Mouse (Mus musculus) lung, embryonic 15.5 days (tissue): Measurements from ENCODE around the gene Slc25a19. TPM values are rescaled to one million over a fixed set of nuclear protein-coding genes. Genes with fewer than 3 reads are reported as not detected.
A peak's percentile ranks its signal among the peaks of the same experiment; 100 is the strongest.

Experiments
- ATAC-seq: fragments of 200-750 bp; cut with Nextera tagmentation; 2 replicates; pipeline ENCODE4 v1.8.0; 2017; ENCODE audit warnings: moderate number of reproducible peaks, borderline replicate concordance; ENCODE audit not compliant: low FRiP score, low TSS enrichment; ENCODE audit errors: extremely low read depth
- H3K27ac ChIP-seq: fragments of 300-500 bp; sonication (generic); 2 replicates; pipeline ENCODE4 v1.5.1; 2015; ENCODE audit warnings: moderate library complexity, mild to moderate bottlenecking, inconsistent platforms
- H3K27me3 ChIP-seq: fragments of 300-500 bp; sonication (generic); 2 replicates; pipeline ENCODE4 v1.6.1; 2015; ENCODE audit warnings: inconsistent platforms
- H3K36me3 ChIP-seq: fragments of 300-500 bp; sonication (generic); 2 replicates; pipeline ENCODE4 v1.6.1; 2015; ENCODE audit warnings: inconsistent platforms
- H3K4me1 ChIP-seq: fragments of 300-500 bp; sonication (generic); 2 replicates; pipeline ENCODE4 v1.6.1; 2015; ENCODE audit warnings: inconsistent platforms
- H3K4me2 ChIP-seq: fragments of 300-500 bp; sonication (generic); 2 replicates; pipeline ENCODE4 v1.6.1; 2015; ENCODE audit warnings: inconsistent platforms, mild to moderate bottlenecking, moderate library complexity
- H3K4me3 ChIP-seq: fragments of 300-500 bp; sonication (generic); 2 replicates; pipeline ENCODE4 v1.5.1; 2015; ENCODE audit warnings: mild to moderate bottlenecking, inconsistent platforms
- H3K9ac ChIP-seq: fragments of 300-500 bp; sonication (generic); 2 replicates; pipeline ENCODE4 v1.6.1; 2015; ENCODE audit warnings: inconsistent platforms
- H3K9me3 ChIP-seq: fragments of 300-500 bp; sonication (generic); 2 replicates; pipeline ENCODE4 v1.6.1; 2016; ENCODE audit warnings: inconsistent platforms
- WGBS: fragments of 180-500 bp; shearing (Covaris S2); methylation state at CpG from one replicate; pipeline ENCODE4 v1.1.7; 2015; 5-methylcytosine and 5-hydroxymethylcytosine counted together
- polyA plus RNA-seq: library from polyadenylated mRNA; unstranded; fragments of >200 nt; fragmentation: Nextera tagmentation; extraction: Ambion mirVana; gene quantifications from 2 replicates; pipeline ENCODE4 v1.2.1, GENCODE M21; 2015

The Slc25a19 gene
- polyA plus RNA-seq, result 19.6 and 20.9 TPM in 2 replicates

DNA sequence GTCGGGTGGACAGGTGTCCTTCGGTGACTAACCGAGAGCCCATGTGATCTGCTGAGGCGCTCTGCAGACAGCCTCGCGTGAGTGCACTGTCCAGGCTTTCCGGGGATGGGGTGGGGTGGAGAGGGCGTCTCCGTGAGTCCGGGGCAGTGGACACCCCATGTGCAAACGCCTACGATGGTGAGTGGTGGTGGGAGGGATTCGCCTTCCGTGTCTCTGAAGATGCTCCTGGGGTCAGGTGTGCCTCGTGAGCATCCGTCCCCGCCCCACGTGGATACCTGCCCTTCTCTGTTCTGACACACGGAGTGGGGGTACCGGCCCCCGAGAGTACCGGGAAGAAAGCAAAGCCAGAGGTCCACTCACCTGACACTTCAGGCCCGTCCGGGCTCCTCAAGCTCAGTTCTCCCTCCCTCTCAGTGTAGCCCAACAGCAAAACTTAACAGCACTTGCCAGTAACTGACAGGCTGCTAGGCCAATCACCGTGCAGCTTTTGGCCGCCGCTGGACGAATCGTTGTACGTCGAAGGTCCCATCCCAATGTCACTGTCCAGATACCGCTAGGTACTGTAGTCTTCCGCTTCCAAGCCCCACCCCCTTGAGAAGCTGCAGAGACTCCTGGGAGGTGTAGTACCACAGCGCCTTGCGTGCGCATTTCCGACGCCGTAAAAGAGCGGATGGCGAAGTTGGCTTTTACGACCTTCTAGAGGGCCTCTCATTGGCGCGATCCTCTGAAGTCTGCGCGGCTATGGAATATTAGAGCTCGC, at the start of gene Slc25a19:
Gene Slc25a19, minus strand, starts transcription at position 591 of the 760 bp plus-strand sequence.
- H3K27me3 ChIP-seq, result no peaks in the 10 kb centered on the region
- ATAC-seq, result peak; percentile 98
- peak within 1 kb of the TSS; percentile 70 for H3K4me3 ChIP-seq
- H3K4me2 ChIP-seq, result peak within 1 kb of the TSS; percentile 91
- under 1% methylated on average over 47 of the region's 47 CpGs for WGBS
- H3K27ac ChIP-seq, result no peak within 1 kb of the TSS; the same call in 1 of the 2 replicates
- H3K9ac ChIP-seq, result peak within 1 kb of the TSS; percentile 67
- H3K36me3 ChIP-seq, result no peaks in the 10 kb centered on the region; the same call in 1 of the 2 replicates
- peaks cover 9% of the 10 kb centered on the region; the same call in 1 of the 2 replicates for H3K4me1 ChIP-seq
- H3K9me3 ChIP-seq, result no peaks in the 10 kb centered on the region

DNA sequence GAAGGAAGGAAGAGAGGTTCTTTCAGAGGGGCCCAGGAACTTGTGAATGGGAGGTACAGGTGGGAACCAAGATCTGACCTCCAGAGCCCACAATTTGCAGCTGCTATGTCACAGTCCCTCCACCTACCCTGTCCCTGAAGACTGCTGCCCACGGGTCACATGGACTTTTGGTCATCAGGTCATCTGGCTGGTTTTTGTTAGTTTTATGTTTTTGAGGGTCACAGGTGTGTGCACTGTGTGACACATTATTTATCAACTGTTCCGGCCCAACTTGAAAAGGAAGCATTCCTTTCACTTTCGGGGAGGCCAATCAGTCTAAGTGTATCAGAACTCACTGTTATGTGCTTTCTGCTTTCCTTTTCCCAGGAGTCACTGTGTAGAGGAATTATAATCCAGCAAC, 49.4 kb upstream of the Slc25a19 start:
- Histone ChIP-seq H3K27ac (no peak overlapping the region), H3K4me1 (0 out of 2 replicates have a peak, but pooled peaks cover 4% of the 10 kb centered on the region), H3K9me3 (no peaks in the 10 kb centered on the region), H3K36me3 (0 out of 2 replicates have a peak, but pooled peaks cover 3% of the 10 kb centered on the region), H3K4me3 (no peak overlapping the region), H3K4me2 (no peak overlapping the region), H3K27me3 (no peaks in the 10 kb centered on the region), H3K9ac (no peak overlapping the region)
- WGBS, result 67% methylated on average over 3 of the region's 3 CpGs
- ATAC-seq, result no peak

DNA sequence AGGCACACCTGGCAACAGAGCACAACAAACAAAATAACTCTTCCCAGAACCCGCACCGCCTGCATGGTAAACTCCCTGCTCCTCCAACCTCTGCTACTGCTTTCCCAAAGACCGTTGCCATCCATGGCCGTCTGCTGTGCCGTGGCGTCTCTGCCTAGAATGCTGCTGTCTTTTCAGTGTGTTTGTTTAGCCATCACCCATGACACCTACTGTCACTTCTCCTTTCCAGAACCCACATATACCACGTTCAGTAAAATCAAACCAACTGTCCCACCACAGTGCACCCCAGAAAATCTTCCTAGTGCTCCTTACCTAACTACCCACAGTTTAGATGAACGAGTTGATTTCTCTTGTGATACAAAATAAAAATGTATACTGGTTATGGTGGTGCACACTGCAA, 48.6 kb upstream of the Slc25a19 start:
- Histone ChIP-seq H3K27me3 (no peaks in the 10 kb centered on the region), H3K4me3 (no peak overlapping the region), H3K9me3 (no peaks in the 10 kb centered on the region), H3K9ac (no peak overlapping the region), H3K4me2 (no peak overlapping the region), H3K4me1 (0 out of 2 replicates have a peak, but pooled peaks cover 4% of the 10 kb centered on the region), H3K36me3 (0 out of 2 replicates have a peak, but pooled peaks cover 3% of the 10 kb centered on the region), H3K27ac (no peak overlapping the region)
- 80% methylated on average over 8 of the region's 8 CpGs for WGBS
- ATAC-seq, result no peak

DNA sequence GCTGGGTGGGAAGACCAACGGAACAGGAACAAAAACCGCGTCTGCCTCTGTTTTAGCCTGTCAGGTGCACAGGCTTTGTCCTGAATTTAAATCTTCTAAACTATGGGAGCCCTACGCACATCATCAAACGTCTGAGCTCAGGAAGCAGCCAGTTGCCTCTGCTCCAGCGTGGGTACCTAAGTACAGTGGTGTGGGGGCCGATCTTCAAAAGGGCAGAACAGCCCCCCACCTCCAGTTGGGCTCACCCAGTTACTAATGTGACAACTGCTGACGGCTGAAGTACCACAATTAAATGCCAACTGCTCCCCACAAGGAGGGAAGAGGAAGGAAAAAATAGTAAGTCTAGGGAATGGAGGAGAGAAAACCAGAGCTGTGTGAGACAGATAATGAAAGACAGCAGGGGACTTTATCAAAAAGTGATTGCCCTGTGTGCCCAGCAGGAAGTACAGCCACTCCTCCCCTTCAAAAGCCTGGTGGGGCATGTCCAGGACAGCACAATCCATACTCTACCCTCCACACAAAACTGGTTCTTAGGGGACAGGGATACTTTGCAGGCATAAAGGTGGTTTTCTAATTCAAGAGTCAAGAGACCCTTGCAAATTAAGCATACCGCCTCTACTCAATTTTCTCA, 46.3 kb upstream of the Slc25a19 start:
- Histone ChIP-seq H3K4me3 (no peak overlapping the region), H3K4me2 (no peak overlapping the region), H3K9ac (no peak overlapping the region), H3K4me1 (0 out of 2 replicates have a peak, but pooled peaks cover 4% of the 10 kb centered on the region), H3K27me3 (no peaks in the 10 kb centered on the region), H3K36me3 (0 out of 2 replicates have a peak, but pooled peaks cover 3% of the 10 kb centered on the region), H3K27ac (no peak overlapping the region), H3K9me3 (no peaks in the 10 kb centered on the region)
- WGBS, result 81% methylated on average over 9 of the region's 9 CpGs
- no peak for ATAC-seq

DNA sequence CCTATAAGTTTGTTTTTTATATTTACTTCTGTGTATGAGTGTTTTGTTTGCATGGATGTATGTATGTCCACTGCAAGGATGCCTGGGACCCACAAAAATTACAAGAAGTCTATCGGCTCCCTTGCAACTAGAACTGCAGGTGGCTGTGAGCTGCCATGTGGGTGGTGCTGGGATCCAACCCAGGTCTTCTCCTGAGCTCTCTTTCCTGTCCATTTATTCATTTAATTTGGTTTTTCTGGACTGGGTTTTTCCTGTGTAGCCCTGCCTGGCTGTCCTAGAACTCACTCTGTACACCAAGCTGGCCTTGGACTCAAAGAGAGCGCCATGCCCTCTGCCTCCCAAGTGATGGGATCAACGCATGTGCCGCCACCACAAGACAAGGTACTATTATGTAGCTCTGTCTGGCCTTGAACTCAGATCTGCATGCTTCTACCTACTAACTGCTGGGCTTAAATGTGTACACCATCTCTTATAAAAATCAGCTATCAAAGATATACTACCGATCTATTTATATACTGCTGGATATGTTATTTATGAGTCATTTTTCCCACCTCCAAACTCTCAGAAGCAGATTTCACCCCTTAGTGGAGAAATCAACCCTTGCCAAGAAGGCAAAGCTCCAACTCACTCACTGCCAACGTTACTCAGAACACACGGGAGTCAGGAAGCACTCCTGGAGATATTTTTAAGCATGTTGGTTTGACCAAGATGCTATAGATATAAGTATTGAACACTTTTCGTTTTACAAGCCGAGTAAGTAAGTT, 45.6 kb upstream of the Slc25a19 start:
- Histone ChIP-seq H3K27ac (no peak overlapping the region), H3K27me3 (no peaks in the 10 kb centered on the region), H3K4me3 (no peak overlapping the region), H3K4me1 (0 out of 2 replicates have a peak, but pooled peaks cover 4% of the 10 kb centered on the region), H3K9ac (no peak overlapping the region), H3K9me3 (no peaks in the 10 kb centered on the region), H3K36me3 (0 out of 2 replicates have a peak, but pooled peaks cover 1% of the 10 kb centered on the region), H3K4me2 (no peak overlapping the region)
- 78% methylated on average over 9 of the region's 9 CpGs for WGBS
- no peak for ATAC-seq

DNA sequence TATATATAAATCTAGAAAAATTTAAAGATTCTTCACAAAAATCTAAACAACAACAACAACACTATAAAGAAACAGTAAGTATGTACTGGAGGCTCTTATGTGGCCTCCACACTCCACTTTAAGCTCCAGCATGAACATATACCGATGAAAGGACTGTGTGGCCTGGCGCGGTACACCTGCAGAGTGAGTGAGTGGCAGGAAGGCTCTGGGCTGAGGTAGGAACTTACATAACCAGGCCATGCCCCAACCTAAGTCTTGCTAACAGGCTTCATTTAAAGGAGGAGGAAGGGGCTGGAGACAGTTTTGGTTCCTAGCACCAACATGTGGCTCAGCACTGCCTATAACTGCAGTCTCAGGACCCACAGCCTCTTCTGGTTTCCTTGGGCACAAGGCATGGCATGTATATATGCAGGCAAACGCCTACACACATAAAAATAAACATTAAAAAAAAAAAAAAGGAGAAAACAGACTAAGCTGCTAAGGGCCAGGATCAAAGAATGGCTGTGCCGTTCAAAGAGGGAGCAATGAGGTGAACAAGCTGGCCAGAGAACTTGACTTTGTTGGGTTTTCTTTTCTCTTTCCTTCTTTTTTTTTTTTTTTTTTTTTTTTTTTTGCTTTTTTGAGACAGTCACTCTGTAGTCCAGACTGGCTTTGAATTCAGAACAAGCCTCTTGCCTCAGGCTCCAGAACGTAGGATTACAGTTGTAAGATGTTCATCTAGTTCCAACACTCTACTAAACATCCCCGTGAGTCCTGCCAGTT, 44.3 kb upstream of the Slc25a19 start:
- 72% methylated on average over 7 of the region's 7 CpGs for WGBS

DNA sequence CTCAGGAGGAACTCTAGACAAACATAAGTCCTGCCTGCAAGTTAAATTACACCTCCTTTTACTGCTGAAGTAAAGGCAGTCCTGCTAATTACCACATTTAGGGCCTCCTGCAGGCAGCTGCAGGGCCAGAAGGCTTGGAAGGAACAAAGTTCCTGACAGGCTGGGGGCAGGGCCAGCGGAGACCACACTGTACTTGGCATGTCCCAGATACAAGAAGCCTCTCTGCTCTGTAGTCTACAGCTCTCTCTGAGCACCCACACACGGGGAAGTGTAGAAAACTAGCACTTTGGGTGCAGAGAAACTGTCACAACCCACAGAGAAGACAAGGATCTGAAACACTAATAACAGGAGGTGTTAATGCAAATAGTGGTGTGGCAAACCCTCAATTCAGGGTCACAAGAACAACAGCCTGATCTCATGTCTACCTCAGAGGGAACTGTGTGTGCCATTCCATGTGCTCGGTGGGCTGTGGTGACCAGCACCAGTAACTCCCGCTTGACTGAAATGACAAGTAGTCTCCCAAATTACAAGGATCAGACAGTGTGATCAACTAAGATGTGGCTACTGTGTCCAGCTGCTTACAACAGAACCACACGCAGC, 42.5 kb upstream of the Slc25a19 start:
- Histone ChIP-seq H3K27ac (no peak overlapping the region), H3K4me2 (no peak overlapping the region)

More for the DNA sequence above, 44.3 kb upstream of the Slc25a19 start:
- Histone ChIP-seq H3K4me3 (no peak overlapping the region), H3K27me3 (no peaks in the 10 kb centered on the region), H3K4me2 (no peak overlapping the region), H3K9ac (no peak overlapping the region), H3K36me3 (no peaks in the 10 kb centered on the region), H3K27ac (no peak overlapping the region), H3K4me1 (0 out of 2 replicates have a peak, but pooled peaks cover 4% of the 10 kb centered on the region), H3K9me3 (no peaks in the 10 kb centered on the region)
- ATAC-seq, result no peak

DNA sequence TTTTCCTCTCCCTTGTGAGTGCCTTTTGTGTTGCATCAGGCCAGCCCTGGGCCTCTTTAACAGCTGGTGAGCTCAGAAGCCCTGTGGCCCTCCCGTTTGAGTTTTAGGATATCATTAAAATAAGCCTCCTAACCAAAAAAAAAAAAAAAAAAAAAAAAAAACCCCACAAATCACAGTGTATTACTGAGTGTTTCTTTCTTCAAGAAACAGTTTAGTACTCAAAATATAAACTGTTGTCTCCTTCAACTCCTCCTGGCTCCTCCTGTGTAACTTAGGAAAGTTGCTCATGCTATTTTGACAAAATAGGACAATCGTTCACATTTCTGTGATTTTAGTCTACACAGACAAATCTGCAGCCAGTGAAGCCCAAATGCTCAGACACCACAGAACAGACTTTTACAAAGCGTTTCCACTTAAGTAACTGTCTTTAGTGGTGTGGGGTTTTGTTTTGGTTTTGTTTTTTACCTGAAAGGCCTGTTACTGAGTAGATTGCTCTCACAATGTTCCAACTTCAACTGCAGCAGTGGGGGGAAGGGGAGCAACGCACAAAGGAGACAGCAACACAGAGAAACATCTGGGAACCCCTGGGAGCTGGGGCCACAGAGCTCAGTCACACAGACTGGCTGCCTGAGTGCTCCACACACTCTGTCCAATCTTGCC, 35.7 kb upstream of the Slc25a19 start:
- Histone ChIP-seq H3K4me3 (no peak overlapping the region), H3K9ac (no peak overlapping the region), H3K4me1 (no peaks in the 10 kb centered on the region), H3K9me3 (no peaks in the 10 kb centered on the region), H3K27me3 (no peaks in the 10 kb centered on the region), H3K4me2 (no peak overlapping the region), H3K27ac (no peak overlapping the region), H3K36me3 (no peaks in the 10 kb centered on the region)
- no peak for ATAC-seq
- 75% methylated on average over 4 of the region's 4 CpGs for WGBS

More for the DNA sequence above, 42.5 kb upstream of the Slc25a19 start:
- Histone ChIP-seq H3K9ac (no peak overlapping the region), H3K27me3 (no peaks in the 10 kb centered on the region), H3K9me3 (no peaks in the 10 kb centered on the region), H3K36me3 (no peaks in the 10 kb centered on the region), H3K4me1 (0 out of 2 replicates have a peak, but pooled peaks cover 4% of the 10 kb centered on the region), H3K4me3 (no peak overlapping the region)
- ATAC-seq, result no peak
- WGBS, result 44% methylated on average over 5 of the region's 5 CpGs

DNA sequence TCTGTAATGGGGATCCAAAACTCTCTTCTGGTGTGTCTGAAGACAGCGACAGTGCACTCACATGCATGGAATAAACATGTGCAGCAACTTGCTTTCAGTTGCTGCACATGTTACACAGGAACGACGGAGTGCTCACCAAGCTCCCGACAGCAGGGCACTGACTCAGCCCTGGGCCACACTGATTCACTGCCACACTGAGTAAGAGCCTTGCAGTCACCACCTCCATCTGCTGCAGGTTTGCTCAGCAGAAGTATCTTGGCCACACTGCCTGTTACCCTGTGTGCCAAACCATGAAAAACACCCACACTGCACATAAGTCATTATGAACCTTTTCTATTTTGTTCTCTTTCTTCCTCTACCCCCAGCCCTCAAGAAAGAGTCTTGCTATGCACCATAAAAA, 32.3 kb upstream of the Slc25a19 start:
- no peak for ATAC-seq
- no peak overlapping the region for H3K27ac ChIP-seq
- no peaks in the 10 kb centered on the region for H3K9me3 ChIP-seq
- H3K27me3 ChIP-seq, result no peaks in the 10 kb centered on the region
- H3K9ac ChIP-seq, result no peak overlapping the region
- no peaks in the 10 kb centered on the region for H3K4me1 ChIP-seq
- H3K36me3 ChIP-seq, result no peaks in the 10 kb centered on the region
- WGBS, result 98% methylated on average over 4 of the region's 4 CpGs
- H3K4me2 ChIP-seq, result no peak overlapping the region
- no peak overlapping the region for H3K4me3 ChIP-seq

DNA sequence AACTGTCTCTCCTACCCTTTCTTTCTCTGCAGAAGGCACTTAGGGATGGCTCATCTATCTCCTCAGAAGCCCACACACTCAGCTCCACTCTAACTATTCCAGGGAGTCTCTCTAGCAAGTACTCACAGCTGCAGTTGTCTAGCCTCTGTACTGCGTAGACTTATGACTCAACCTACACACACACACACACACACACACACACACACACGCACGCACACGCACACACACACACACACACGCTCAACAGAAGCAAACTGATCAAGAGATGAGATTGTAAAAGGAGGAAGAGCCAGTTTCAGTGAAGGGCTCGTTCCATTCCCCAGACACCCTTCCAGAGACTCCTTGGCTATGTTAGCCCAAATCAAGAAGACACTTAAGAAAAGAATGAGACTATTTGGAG, 30.4 kb upstream of the Slc25a19 start:
- Histone ChIP-seq H3K36me3 (peaks cover 7% of the 10 kb centered on the region; the same call in 1 of the 2 replicates), H3K4me3 (no peak overlapping the region), H3K9me3 (no peaks in the 10 kb centered on the region), H3K27ac (no peak overlapping the region), H3K27me3 (no peaks in the 10 kb centered on the region), H3K4me2 (no peak overlapping the region), H3K9ac (no peak overlapping the region), H3K4me1 (no peaks in the 10 kb centered on the region)
- no peak for ATAC-seq
- 79% methylated on average over 6 of the region's 6 CpGs for WGBS
